Mouse (Mus musculus) cerebellum, adult 2 months (tissue): ENCODE data around the gene Mob3b.

Source experiments
- CTCF ChIP-seq: fragments of 200-500 bp; IDR thresholded peaks from 2 replicates; pipeline ENCODE4 v1.5.1; 2011; ENCODE audit warnings: low read depth, mild to moderate bottlenecking, control low read depth, low read length, moderate library complexity, borderline replicate concordance; ENCODE audit not compliant: insufficient read depth
- POLR2A ChIP-seq: fragments of 200-500 bp; IDR thresholded peaks from 2 replicates; pipeline ENCODE4 v1.6.1; 2011; ENCODE audit warnings: low read length, control low read depth, borderline replicate concordance; ENCODE audit not compliant: insufficient read depth

DNA sequence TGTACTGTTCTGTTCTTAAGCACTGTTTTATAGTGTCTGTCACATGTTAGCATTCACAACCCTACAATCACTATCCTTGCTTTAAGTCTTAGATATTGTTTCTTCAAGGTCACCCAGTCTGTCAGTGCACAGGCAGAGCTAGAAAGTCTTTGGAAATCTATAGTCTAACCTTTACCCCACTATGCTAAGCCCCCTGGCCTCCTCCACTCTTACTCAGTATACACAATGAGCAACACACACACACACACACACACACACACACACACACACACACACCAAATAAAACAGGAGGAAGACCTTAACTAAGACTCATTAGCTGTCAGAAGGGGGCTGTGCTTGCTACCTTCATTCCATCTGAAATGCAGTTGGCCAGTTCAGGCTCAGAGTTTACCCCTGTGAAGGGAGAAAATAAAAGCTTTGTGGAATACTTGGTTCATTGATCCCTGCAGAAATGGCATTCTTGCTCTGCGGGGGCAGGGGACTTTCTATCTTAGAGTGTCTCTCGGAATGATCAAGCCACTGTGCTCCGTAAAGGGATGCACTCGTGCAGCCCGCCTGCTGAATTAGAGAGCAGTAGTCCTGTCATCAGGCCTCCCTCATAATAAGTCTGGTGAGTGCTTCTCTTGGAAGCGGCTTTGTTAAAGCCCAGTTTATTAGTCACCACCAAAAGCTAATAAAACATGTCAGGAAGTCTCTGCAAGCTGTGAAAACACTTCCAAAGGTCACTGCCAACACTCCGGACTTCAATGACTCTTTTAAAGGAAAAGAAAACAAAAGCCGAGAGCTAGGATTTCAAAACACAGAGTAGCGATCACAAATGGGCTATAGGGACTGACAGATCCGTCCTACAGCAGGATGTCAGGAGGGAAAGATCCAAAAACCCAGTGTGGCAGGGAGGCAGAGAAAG, 144.6 kb downstream of the Mob3b start:
- TF ChIP-seq POLR2A (no peak), CTCF (no peak)
